Mouse (Mus musculus) CH12.LX (cell line): ENCODE measurements around the gene Slamf8. TPM values are rescaled to one million over a fixed set of nuclear protein-coding genes. Genes with fewer than 3 reads are reported as not detected.

Source experiments
- DNase-seq: peaks from one replicate; pipeline ENCODE4 v3.0.0-alpha.2; 2013; ENCODE audit errors: extremely low read depth
- H3K27ac ChIP-seq: 2 replicates; pipeline ENCODE4 v1.5.1; 2012; ENCODE audit warnings: low read depth, mild to moderate bottlenecking, control low read depth, moderate library complexity; ENCODE audit not compliant: insufficient read depth
- H3K27me3 ChIP-seq: replicated peaks from 2 replicates; pipeline ENCODE3; 2012; ENCODE audit warnings: inconsistent platforms
- H3K36me3 ChIP-seq, 2 experiments: replicated peaks in 1 of 2; 2 replicates each; pipeline versions ENCODE3 to v1.6.1; 2012; ENCODE audit warnings: inconsistent platforms in 1 of 2, low read length in 1 of 2, mild to moderate bottlenecking in 1 of 2, mixed read lengths in 1 of 2, moderate library complexity in 1 of 2; ENCODE audit not compliant: control insufficient read depth in 1 of 2, insufficient read depth in 1 of 2
- H3K4me1 ChIP-seq, 2 experiments: 2 replicates each; pipeline ENCODE4 v1.6.1; 2012; ENCODE audit warnings: inconsistent platforms in 1 of 2, moderate library complexity in 1 of 2; ENCODE audit not compliant: insufficient read depth in 2 of 2, control insufficient read depth in 1 of 2
- H3K4me2 ChIP-seq: 2 replicates; pipeline ENCODE4 v1.6.1; 2012; ENCODE audit warnings: low read depth, mild to moderate bottlenecking, control low read depth; ENCODE audit not compliant: poor library complexity, insufficient read depth, severe bottlenecking
- H3K4me3 ChIP-seq, 3 experiments: fragments of 150-350 bp in 1 of 3; sonication (generic) in 1 of 3; replicated peaks in 1 of 3; 2 replicates each; pipeline versions ENCODE3 to v1.5.1; 2011 to 2012; ENCODE audit warnings: low read depth in 2 of 3, low read length in 2 of 3, mild to moderate bottlenecking in 2 of 3, moderate library complexity in 2 of 3, control low read depth in 1 of 3, improper control_type of control experiment in 1 of 3, inconsistent platforms in 1 of 3, mixed read lengths in 1 of 3; ENCODE audit not compliant: poor library complexity in 1 of 3
- H3K79me2 ChIP-seq: replicated peaks from 2 replicates; pipeline ENCODE4 v1.6.1; 2012; ENCODE audit warnings: mild to moderate bottlenecking, moderate library complexity; ENCODE audit not compliant: control insufficient read depth, poor library complexity, insufficient read depth, severe bottlenecking; ENCODE audit errors: extremely low read depth
- H3K9ac ChIP-seq: 2 replicates; pipeline ENCODE4 v1.6.1; 2012; ENCODE audit warnings: low read depth, mild to moderate bottlenecking, control low read depth, moderate library complexity; ENCODE audit not compliant: insufficient read depth
- H3K9me3 ChIP-seq: replicated peaks from 2 replicates; pipeline ENCODE3; 2012; ENCODE audit warnings: low read length, inconsistent platforms, mixed read lengths
- CHD2 ChIP-seq: IDR thresholded peaks from 2 replicates; pipeline ENCODE4 v1.6.1; 2011; ENCODE audit warnings: low read length, improper control_type of control experiment
- E2F4 ChIP-seq: IDR thresholded peaks from 2 replicates; pipeline ENCODE4 v1.6.1; 2011; ENCODE audit warnings: low read depth, low read length, improper control_type of control experiment; ENCODE audit not compliant: insufficient replicate concordance
- ELF1 ChIP-seq: IDR thresholded peaks from 2 replicates; pipeline ENCODE4 v1.6.1; 2014; ENCODE audit warnings: low read depth, mild to moderate bottlenecking, inconsistent platforms, low read length, improper control_type of control experiment
- EP300 ChIP-seq: IDR thresholded peaks from 2 replicates; pipeline ENCODE4 v1.6.1; 2011; ENCODE audit warnings: low read length, improper control_type of control experiment
- ETS1 ChIP-seq: conservative IDR thresholded peaks from 2 replicates; pipeline ENCODE4 v1.6.1; 2012; ENCODE audit warnings: low read depth, mild to moderate bottlenecking, inconsistent platforms, low read length, improper control_type of control experiment, moderate library complexity
- HCFC1 ChIP-seq: IDR thresholded peaks from 2 replicates; pipeline ENCODE4 v1.6.1; 2012; ENCODE audit warnings: low read depth, mild to moderate bottlenecking, inconsistent platforms, low read length, improper control_type of control experiment
- JUN ChIP-seq: IDR thresholded peaks from 2 replicates; pipeline ENCODE4 v1.6.1; 2011; ENCODE audit warnings: low read depth, mild to moderate bottlenecking, low read length, improper control_type of control experiment, moderate library complexity; ENCODE audit not compliant: insufficient read depth
- JUND ChIP-seq: conservative IDR thresholded peaks from 2 replicates; pipeline ENCODE4 v1.6.1; 2011; ENCODE audit warnings: low read depth, low read length, improper control_type of control experiment
- KAT2A ChIP-seq: IDR thresholded peaks from 2 replicates; pipeline ENCODE4 v1.6.1; 2012; ENCODE audit warnings: low read length, improper control_type of control experiment, inconsistent platforms; ENCODE audit not compliant: insufficient replicate concordance
- MAX ChIP-seq: IDR thresholded peaks from 2 replicates; pipeline ENCODE4 v1.6.1; 2011; ENCODE audit warnings: low read length, improper control_type of control experiment
- MEF2A ChIP-seq: IDR thresholded peaks from 2 replicates; pipeline ENCODE4 v1.6.1; 2014; ENCODE audit warnings: low read depth, mild to moderate bottlenecking, inconsistent platforms, low read length, improper control_type of control experiment, borderline replicate concordance
- MYC ChIP-seq: IDR thresholded peaks from 2 replicates; pipeline ENCODE4 v1.6.1; 2011; ENCODE audit warnings: low read depth, mild to moderate bottlenecking, improper control_type of control experiment, low read length
- POLR2A ChIP-seq: IDR thresholded peaks from 2 replicates; pipeline ENCODE4 v1.6.1; 2011; ENCODE audit warnings: low read depth, mild to moderate bottlenecking, improper control_type of control experiment, low read length
- POLR2AphosphoS2 ChIP-seq: IDR thresholded peaks from 2 replicates; pipeline ENCODE4 v1.6.1; 2011; ENCODE audit warnings: low read depth, low read length, improper control_type of control experiment
- RAD21 ChIP-seq: IDR thresholded peaks from 2 replicates; pipeline ENCODE4 v1.6.1; 2011; ENCODE audit warnings: low read depth, mild to moderate bottlenecking, low read length, improper control_type of control experiment, moderate library complexity
- RCOR1 ChIP-seq: conservative IDR thresholded peaks from 2 replicates; pipeline ENCODE4 v1.6.1; 2012; ENCODE audit warnings: low read depth, mild to moderate bottlenecking, inconsistent platforms, low read length, improper control_type of control experiment
- SMC3 ChIP-seq: IDR thresholded peaks from 2 replicates; pipeline ENCODE4 v1.6.1; 2011; ENCODE audit warnings: low read depth, low read length, improper control_type of control experiment
- TBP ChIP-seq: conservative IDR thresholded peaks from 2 replicates; pipeline ENCODE4 v1.6.1; 2011; ENCODE audit warnings: low read depth, low read length, improper control_type of control experiment
- USF1 ChIP-seq: IDR thresholded peaks from 2 replicates; pipeline ENCODE4 v1.6.1; 2014; ENCODE audit warnings: low read depth, mild to moderate bottlenecking, inconsistent platforms, low read length, improper control_type of control experiment
- USF2 ChIP-seq: conservative IDR thresholded peaks from 2 replicates; pipeline ENCODE4 v1.6.1; 2011; ENCODE audit warnings: low read depth, low read length, improper control_type of control experiment
- ZKSCAN1 ChIP-seq: IDR thresholded peaks from 2 replicates; pipeline ENCODE4 v1.6.1; 2012; ENCODE audit warnings: low read depth, inconsistent platforms, low read length, improper control_type of control experiment, borderline replicate concordance
- ZNF384 ChIP-seq: IDR thresholded peaks from 2 replicates; pipeline ENCODE4 v1.6.1; 2012; ENCODE audit warnings: low read depth, low read length, improper control_type of control experiment, inconsistent platforms
- dilution Hi-C: fragments of 300-500 bp; cut with MboI; formaldehyde crosslinking; loops from 2 replicates; pipeline ENCODE4 v1.14.3; 2020; ENCODE audit warnings: low sequenced_read_pairs; ENCODE audit not compliant: extremely low pct_unique_long_range_greater_than_20kb, extremely low pct_ligation_motif_present
- in situ Hi-C: fragments of 300-500 bp; cut with MboI; formaldehyde crosslinking; loops from 3 replicates; pipeline ENCODE4 v1.14.3; 2019; ENCODE audit warnings: low sequenced_read_pairs, low pct_ligation_motif_present, low pct_unique_long_range_greater_than_20kb, mixed read lengths
- polyA plus RNA-seq: library from polyadenylated mRNA; unstranded; fragments of >175 nt; gene quantifications from 2 replicates; pipeline ENCODE4 v1.2.1, GENCODE M21; 2012; ENCODE audit warnings: low read depth; ENCODE audit not compliant: insufficient read length
- total RNA-seq, 2 experiments: library from RNA; depleted of rRNA; stranded (reverse); fragments of 300-350 nt in 1 of 2; fragments of >200 nt in 1 of 2; gene quantifications; 2 replicates each; pipeline ENCODE4 v1.2.3; 2012 to 2014

Slamf8 gene
- total and polyA plus RNA-seq, 3 experiments, result 0.30 to 1.8 (median 1.1) TPM

DNA sequence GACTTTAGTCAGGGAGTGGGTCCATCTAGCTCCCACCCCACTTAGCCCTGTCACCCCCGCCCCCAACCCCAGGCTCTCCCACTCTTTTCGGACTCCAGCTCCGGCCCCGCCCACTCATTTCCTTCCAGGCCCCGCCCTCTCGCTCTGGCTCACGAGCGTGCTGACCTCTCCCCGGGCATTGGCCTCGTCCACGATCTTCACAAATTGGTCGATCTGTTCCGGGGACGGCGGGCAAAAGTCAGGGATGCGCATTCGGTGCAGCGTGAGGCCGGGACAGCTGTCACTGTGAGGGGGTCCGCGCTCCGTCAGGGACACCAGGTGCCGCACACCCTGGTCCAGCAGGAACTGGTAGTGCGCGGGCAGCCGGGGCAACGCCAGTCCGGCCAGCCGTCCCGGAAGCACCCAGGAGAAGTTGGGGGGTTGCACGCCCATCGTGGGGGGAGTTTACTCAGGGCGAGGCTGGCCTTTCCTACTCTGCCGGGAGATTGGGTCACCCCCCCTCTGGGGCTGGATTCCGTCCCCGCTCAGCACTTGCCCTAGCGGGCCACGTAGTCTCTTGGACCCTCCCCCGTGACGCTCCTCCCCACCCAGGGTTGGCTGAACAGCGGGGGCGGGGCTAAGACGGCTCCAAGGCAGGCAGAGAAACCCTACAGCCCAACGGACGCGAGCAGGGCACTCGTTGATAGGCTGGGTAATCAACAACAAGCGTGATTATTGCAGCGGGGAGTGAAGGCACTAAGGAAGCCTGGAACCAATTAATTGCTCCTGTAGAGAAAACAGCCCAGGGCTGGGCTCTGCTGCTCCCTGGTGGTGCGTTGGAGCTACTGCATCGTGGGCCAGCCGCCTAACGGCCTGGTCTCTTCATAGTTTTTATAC is 42.3 kb upstream of the Slamf8 start, which contains the start of gene Dusp23 (continued):
- TF ChIP-seq SMC3 (peak; percentile 75), ZNF384 (no peak), JUND (no peak), POLR2AphosphoS2 (no peak), USF2 (no peak), MEF2A (no peak), EP300 (no peak), E2F4 (no peak), RCOR1 (no peak)

GRCm38 (mm10) chr1:172631721-172632120 is 41.4 kb upstream of the Slamf8 start:
- Histone ChIP-seq H3K4me3 (no peak overlapping the region), H3K27me3 (no peaks in the 10 kb centered on the region), H3K27ac (no peak overlapping the region), H3K9ac (no peak overlapping the region), H3K9me3 (peaks cover 8% of the 10 kb centered on the region), H3K4me1 (no peaks in the 10 kb centered on the region), H3K4me2 (no peak overlapping the region), H3K36me3 (no peaks in the 10 kb centered on the region), H3K79me2 (no peaks in the 10 kb centered on the region)
- dilution Hi-C loops, result no loop called here
- no peak for DNase-seq
- no peak for TF ChIP-seq HCFC1
- no peak for TF ChIP-seq CHD2
- no peak for TF ChIP-seq MEF2A
- no peak for TF ChIP-seq POLR2AphosphoS2
- TF ChIP-seq KAT2A, result no peak
- in situ Hi-C loops, result loop anchor here (25.0 kb wide), 1 partner anchor 756 kb away; no protein-coding TSS in a partner anchor

GRCm38 (mm10) chr1:172629831-172630230 is 39.5 kb upstream of the Slamf8 start:
- Histone ChIP-seq H3K27ac (no peak overlapping the region), H3K4me1 (no peaks in the 10 kb centered on the region), H3K79me2 (no peaks in the 10 kb centered on the region), H3K27me3 (no peaks in the 10 kb centered on the region), H3K4me3 (no peak overlapping the region), H3K9me3 (peaks cover 9% of the 10 kb centered on the region), H3K9ac (no peak overlapping the region), H3K36me3 (no peaks in the 10 kb centered on the region), H3K4me2 (no peak overlapping the region)
- dilution Hi-C loops, result no loop called here
- no peak for DNase-seq
- in situ Hi-C loops, result loop anchor here (25.0 kb wide), 1 partner anchor 757 kb away; no protein-coding TSS in a partner anchor
- TF ChIP-seq ETS1 (no peak), ZKSCAN1 (no peak), MAX (no peak), POLR2A (no peak), CHD2 (no peak), JUND (no peak), USF1 (no peak), MYC (no peak), EP300 (no peak), RAD21 (no peak), ELF1 (no peak), RCOR1 (no peak), TBP (no peak), KAT2A (no peak), JUN (no peak)
